Mouse (Mus musculus) urinary bladder, postnatal 14 days (tissue): Measurements from ENCODE around the gene Faah.

Experiments used
- DNase-seq: peaks from one replicate; pipeline ENCODE4 v3.0.0; 2021; ENCODE audit warnings: low spot score

Gene Faah

GRCm38 (mm10) chr4:115943669-115944314 is 73.9 kb downstream of the Faah start:
- no peak for DNase-seq

- no peak for DNase-seq
Measured at GRCm38 (mm10) chr4:115941242-115941820, 76.4 kb downstream of the Faah start.

GRCm38 (mm10) chr4:115940681-115941080 is 77.0 kb downstream of the Faah start:
- no peak for DNase-seq

- no peak for DNase-seq
Measured at GRCm38 (mm10) chr4:115939295-115940102, 78.2 kb downstream of the Faah start, which contains the start of gene Dmbx1. Gene Dmbx1, minus strand, starts transcription at chr4:115939926.

- no peak for DNase-seq
Measured at GRCm38 (mm10) chr4:115938276-115939160, 79.2 kb downstream of the Faah start.

- no peak for DNase-seq
Measured at GRCm38 (mm10) chr4:115937061-115937976, 80.4 kb downstream of the Faah start.

GRCm38 (mm10) chr4:115936646-115937045 is 81.1 kb downstream of the Faah start:
- DNase-seq = no peak

GRCm38 (mm10) chr4:115935835-115936581 is 81.7 kb downstream of the Faah start:
- DNase-seq = no peak

- DNase-seq = no peak
Measured at GRCm38 (mm10) chr4:115931556-115932088, 86.1 kb downstream of the Faah start.

GRCm38 (mm10) chr4:115927637-115928036 is 90.1 kb downstream of the Faah start:
- no peak for DNase-seq

- DNase-seq = no peak
Measured at GRCm38 (mm10) chr4:115923262-115923880, 94.4 kb downstream of the Faah start.

- no peak for DNase-seq
Measured at GRCm38 (mm10) chr4:115922688-115923087, 95.0 kb downstream of the Faah start.

GRCm38 (mm10) chr4:115919911-115920310 is 97.8 kb downstream of the Faah start:
- DNase-seq = no peak
